Mouse (Mus musculus): ENCODE results near the gene Ranbp3.
"Not testable (repeated sequence)": the region's sequence is repeated elsewhere in the genome, so short reads cannot be mapped to it uniquely, and the experiment has no call there.

Ranbp3 gene

DNA sequence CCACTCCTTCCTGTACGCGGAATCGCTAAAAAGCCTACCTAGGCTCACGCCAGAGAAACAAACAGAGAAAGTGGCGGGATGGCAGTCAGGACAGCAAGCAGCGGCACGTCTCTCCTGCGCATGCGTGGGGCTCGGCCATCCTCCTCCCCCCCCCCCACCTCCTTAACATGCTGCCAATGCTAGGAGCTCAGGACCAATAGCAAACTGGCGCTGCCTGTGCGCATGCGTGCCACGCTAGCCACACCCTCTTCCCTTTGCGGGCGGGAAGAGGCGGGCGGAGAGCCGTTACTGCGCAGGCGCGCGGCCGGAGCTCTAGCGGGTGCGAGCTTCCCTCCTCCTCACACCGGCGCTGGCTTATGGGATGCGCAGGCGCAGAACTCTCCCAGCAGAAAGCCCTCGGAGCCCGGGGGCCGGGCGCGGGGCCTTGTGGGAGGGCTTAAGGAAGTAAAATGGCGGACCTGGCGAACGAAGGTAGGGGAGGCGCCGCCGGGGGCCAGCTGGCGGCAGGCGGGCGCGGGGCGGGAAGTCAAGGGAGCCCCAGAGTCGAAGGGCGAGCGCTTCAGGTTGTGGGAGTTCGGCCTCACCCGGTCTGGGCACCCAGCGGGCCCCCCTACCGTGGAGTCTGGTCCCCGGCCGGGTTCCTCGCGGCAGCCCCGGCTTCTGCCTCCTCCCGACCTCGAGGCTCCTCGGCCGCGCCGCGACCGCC lies at the start of gene Ranbp3:
Ranbp3 (plus strand) TSS at position 354 of the 706 bp plus-strand sequence.
- peak; percentile 98 to 99 for DNase-seq (ENCODE audit: low spot score in 2 of 2)

DNA sequence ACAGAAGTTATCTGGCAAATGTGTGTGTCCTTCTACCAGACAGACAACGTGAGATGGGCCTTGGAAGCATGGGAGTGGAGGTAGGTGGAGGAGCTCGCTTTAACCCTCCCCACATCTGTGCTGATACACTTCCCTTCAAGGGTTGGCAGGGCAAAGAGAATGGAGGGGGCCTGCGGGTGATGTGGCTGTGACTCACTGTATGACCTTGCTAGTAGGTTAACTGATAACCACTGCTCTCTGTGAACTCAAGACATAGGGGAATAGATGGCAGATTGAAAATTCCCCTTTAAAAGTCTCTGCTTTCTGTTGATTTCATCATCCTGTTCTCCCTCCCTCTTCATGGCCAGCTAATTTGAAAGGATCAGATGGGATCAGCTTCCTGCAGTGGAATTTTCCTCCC lies 47.6 kb upstream of the Ranbp3 start:
- no peak for DNase-seq (ENCODE audit: low spot score in 2 of 2)

DNA sequence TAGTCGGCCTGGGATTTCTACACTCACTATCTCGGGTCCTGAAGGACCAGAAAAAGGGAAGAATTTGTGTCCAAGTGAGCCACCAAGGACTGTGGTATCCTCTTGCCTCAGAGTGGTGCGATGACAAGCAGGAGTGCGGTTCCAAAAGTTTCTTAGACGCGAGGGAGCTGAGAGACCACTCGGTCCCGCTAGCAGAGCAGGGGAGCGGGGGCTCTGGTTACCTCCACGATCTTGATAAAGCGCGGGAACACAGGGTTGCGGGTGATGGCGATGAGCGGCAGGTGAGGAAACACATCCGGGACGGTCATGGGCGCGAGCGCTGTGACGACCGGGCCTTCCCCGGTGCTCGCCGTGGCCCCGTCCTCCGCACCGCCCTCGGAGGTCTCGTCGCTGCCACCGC lies 46.8 kb upstream of the Ranbp3 start:
- peak in 1 of 2 experiments; percentile 20 for DNase-seq (ENCODE audit: low spot score in 2 of 2)

DNA sequence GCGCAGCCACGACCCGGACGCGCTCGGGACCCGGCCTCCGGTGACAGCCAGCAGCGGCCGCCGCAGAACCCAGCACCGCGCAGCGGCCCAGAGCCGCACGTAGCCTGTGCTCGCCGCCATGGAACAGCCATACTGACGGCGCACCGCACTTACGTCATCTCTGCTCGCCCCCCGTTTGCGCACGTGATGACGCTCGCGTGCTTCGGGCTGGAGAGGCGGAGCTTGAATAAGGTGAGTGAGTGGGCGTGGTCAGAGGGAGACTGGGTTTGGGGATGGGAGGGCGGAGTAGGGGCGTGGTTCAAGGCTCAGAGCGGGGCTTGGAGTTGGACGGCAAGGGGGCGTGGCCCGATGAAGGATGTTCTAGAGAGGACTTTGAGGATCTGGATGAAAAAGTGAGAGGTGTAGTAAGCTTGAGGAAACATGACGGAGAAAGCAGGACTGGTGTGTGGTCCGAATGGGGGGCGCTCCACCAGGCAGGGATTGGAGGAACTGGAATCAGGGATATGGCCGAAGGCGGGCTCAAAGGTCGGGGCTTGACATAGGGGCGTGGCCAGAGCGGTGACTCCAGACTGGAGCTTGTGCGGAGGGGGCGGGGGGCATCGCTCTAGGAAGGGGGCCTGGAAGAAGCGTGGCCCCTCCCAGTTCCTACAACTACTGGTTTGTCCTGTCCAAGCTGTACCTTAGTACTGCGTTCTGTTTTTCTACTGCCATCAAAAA lies 46.2 kb upstream of the Ranbp3 start, which contains the start of gene Lonp1:
Lonp1 (minus strand) TSS at position 134 of the 717 bp plus-strand sequence.
- DNase-seq (ENCODE audit: low spot score in 2 of 2), result peak; percentile 89 to 95

DNA sequence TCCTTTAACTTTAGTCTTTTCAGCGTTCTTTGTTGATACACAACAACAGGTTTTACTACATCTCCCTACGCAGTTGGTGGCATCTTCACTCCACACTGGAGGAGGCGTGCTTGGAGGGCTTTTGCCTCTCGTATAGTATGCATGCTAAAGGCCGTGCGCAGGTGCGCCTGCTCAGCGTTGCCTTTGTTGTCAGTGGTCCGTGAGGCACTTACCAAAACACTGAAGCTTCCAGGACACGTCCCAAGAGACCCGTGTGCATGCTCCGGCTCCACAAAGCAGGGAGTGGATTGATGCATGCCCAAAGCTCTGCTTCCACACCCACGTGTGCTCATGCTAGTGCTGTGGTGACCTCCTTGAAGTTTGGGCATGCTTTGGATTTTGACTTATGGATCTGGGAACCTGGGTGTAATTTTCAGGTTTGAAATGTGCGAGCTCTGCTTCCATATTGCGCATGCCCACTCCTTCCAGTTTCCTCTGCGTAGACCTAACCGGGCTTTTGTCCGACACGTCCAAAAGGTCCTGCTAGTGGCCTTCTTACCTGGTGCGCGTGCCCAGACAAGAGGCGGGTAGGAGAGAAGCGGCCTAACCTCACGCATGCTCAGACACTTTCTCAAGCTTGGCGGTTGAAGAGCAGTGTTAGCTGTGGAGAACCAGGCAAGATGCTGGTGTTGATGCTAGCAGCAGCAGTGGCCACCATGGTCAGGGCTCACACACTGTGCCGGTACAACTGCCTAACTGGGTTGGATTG lies 45.4 kb upstream of the Ranbp3 start, which contains the start of gene Catsperd:
Catsperd (plus strand) TSS at position 614 of the 748 bp plus-strand sequence.
- DNase-seq (ENCODE audit: low spot score in 2 of 2), result no peak

DNA sequence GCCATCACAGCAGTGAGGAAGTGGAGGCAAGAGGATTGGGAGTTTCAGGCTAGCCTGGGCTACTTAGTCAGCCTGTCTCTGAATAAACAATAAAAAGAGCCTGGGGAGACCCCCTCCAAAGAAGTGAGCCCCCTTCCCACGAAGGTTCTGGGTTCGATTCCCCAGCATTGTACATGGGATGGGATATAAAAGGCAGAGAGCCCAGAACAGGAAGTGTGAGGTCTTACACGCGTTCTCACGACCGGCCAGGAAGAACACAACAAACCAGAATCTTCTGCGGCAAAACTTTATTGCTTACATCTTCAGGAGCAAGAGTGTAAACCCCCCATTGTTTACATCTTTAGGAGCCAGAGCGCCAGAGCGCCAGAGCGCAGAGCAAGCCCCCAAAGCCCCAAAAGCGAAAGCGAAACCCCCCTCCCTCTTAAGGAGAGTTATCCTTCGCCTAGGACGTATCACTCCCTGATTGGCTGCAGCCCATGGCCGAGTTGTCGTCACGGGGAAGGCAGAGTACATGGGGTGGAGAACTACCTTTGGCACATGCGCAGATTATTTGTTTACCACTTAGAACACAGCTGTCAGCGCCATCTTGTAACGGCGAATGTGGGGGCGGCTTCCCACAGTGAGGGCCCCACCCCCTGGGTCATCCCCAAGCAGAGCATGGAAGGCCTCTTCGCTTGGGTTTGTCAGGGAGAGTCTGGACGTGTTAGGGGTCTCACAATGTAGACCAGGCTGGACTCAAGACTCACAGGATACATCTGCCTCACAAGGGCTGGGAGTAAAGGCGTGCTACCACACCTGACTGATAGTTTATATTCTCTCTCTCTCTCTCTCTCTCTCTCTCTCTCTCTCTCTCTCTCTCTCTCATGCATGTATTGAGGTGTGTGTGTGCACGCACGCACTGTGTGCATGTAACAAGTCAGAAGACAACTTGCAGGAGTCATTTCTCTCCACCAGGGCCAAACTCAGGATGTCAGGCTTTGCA lies 43.0 kb upstream of the Ranbp3 start:
- not testable (repeated sequence) for DNase-seq (ENCODE audit: low spot score in 2 of 2)

DNA sequence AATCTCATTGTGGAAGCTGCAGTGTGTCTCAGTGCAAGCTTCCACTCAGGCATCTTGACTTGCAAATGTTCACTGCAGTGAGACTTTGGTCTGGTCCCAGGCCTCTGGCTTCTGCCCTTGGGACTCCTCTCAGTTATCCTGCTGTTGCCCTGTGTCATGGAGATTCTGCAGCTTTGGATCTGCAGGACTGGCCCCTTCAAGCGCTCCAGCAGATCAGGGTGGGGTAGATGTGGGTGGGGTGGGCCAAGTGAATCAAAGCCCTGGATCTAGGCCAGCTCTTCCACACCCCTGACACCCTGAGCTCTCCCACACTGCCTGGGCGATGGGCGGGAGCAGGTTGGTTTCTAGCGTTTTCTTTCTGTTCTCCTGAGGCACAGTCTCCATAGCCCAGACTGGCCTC lies 41.3 kb upstream of the Ranbp3 start:
- no peak for DNase-seq (ENCODE audit: low spot score in 2 of 2)

DNA sequence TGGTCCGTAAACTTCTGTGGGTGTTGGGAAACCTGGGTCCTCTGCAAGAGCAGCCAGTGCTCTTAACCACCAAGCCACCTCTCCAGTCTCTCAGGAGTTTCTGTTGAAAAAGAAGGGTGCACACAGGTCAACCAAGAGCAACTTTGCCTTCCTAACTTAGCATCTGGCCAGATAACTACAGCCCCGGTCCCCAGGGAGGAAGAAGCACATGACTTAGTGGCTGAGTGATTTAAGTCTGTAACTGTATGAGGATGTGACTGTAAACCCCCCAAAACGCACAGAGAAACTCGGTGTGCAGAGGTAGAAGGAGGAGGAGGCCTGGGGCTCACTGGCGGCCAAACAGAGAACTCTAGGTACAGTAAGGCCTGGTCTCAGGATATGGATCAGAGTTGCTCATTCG lies 39.1 kb upstream of the Ranbp3 start:
- DNase-seq (ENCODE audit: low spot score in 2 of 2), result no peak

DNA sequence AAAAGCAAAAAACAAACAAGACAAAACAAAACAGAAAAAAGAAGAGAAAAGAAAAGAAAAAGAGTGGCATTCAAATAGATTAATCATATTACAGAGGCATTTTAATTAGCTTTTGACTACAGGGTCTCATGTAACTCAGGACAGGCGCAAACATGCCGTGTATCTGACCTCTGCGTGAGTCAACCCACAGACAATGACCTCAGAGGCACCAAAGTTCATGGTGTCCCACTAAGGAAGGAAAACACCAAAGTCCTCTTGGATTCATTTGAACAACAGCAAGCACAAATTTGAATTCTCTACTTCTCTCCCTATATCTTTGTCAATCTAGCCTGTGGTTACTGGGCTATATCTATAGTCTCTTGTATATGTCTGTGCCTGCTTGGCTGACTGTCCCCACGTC lies 29.9 kb upstream of the Ranbp3 start:
- no peak for DNase-seq (ENCODE audit: low spot score in 2 of 2)

DNA sequence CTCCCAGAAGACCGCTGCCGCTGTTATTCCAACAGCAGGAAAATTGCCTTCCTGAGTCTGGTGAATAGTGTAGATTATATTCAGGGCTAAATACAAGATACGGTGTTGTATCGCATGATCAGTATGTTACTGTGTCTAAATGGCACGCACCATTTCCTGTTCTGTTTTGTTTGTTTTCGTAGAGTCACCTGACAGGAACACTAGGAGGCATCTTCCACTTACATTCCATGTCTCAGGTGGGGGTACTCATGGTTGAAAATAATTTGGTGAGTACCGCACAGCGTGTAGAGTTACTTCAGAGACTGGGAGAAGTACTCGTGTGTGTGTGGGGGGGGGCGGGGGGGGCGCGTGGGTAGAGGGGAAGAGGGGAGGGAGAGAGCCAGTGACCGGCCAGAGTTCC lies 25.5 kb upstream of the Ranbp3 start:
- DNase-seq (ENCODE audit: low spot score in 2 of 2), result no peak

DNA sequence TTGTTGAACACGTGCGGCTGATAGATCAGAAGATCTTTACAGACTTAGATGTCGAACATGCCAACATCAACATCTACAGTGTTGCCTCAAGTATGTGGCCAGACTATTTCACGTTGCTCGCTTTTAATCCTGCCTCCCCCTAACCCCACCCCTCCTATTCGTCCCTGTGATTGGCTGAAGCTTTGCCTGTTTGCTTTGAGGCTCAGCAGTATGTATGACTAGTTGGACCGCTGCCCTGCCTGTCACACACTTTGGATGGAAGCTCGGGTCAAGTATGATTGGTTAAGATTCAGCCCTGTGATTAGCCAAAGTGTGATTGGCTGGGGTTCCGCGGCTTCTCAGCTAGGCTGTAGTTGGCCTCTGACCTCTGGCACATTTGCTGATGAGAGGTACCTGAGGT lies 21.3 kb upstream of the Ranbp3 start:
- no peak for DNase-seq (ENCODE audit: low spot score in 2 of 2)

DNA sequence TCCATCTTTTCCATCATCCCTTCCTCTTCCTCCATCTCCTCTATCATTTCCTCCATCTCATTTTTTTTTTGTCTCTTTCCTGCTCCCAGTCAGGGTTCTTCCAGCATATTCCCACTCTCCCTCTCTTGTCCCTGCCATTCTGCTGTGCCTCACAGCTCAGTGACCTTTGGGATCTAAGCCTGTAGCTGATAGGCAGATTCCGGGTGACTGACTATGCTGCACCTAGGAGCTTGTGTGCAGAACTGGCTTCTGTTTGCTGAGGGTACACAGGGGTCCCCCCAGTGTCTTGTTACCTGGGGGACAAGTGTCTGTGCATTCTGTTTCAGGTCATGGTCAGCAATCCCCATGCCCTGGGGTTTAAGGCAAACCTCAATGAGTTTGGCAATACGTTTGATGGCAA lies 18.3 kb upstream of the Ranbp3 start:
- DNase-seq (ENCODE audit: low spot score in 2 of 2), result no peak

DNA sequence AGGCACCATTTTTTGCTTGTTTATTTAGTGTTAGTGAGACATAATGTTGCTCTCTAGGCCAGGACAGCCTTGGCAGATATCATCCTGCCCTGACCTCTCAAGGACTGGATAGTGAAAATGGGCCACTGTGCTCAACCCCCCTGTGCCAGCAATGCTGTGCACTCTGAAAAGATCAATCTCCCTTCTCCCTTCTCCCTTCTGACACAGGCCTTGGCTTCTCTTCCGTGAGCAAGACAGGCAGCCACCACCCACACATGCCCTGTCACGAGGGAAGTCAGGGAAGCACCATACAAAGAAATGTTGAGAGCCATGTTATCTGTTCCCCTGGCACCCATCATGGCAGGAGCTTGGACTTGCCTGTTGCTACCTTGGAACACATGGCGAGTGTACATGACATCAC lies 17.8 kb upstream of the Ranbp3 start:
- DNase-seq (ENCODE audit: low spot score in 2 of 2), result no peak

DNA sequence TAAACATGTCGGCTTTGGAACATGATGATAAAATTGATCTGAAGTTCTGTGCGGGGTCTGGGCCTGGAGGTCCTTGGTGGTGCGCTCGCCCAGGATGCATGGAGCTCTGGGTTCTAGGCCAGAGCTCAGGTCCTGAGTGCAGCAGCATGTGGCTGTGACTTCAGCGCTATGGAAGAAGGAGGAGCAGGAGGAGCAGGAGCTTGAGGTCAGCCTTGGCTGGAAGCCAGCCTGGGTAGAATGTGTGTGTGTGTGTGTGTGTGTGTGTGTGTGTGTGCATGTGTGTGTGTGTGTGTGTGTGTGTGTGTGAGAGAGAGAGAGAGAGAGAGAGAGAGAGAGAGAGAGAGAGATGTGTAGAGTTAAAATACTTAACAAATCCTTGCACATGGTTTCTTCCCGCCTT lies 16.9 kb upstream of the Ranbp3 start:
- DNase-seq (ENCODE audit: low spot score in 2 of 2), result no peak

DNA sequence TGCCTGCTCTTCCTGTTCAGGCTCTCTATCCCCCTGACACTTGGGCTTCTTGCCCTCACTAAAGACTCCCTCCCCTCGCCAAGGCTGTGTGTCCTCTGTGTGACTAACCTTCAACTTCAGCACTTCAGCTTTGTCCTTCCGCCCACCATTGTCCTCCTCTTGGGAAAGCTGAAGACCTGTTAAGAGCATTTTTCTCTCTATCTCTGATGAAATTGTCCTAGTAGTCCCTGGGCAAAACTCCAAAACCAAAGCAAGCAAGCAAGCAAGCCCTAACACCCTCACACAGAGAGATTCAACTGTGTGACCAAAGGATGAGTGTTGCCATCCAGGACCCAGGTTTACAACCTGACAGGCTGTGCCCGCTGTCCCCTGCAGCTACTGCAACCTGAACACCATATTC lies 9.4 kb upstream of the Ranbp3 start:
- no peak for DNase-seq (ENCODE audit: low spot score in 2 of 2)

DNA sequence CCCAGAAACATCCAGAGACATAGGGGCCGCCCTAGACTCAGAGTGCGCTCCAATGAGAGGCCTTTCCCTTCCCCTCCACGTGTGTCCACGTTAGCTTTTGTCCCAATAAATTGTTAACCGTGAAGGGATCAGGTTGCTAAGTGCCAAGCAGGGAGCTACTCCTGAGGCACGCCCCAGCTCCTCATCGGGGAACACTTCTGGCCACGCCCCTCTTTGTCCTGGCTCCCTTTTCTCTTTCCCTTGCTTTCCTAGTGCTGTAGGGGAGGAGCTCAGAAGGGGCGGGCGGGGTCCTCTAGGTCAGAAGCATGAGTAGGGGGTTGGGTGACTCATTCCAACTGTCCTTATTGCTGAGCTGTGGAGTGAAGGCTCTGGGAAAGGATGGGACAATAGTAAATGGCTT lies 8.8 kb upstream of the Ranbp3 start:
- no peak for DNase-seq (ENCODE audit: low spot score in 2 of 2)

DNA sequence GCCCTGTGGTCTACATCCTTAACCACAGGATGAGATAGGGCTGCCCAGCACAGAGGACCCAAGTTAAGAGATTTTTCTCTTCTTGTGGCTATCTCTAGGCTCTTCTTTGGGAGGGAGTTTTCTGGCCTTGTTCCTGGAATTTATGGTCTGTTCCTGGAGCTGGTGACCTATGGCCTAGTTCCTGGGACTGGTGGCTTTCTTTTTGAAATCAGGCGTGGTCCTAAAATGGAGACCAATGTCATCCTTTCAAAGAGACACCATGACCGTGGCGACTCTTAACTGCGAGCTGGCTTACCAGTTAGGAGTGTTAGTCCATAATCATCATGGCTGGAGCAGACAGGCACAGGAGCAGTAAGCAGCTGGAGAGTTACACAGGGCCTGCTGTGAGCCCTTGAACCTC lies 6.7 kb upstream of the Ranbp3 start:
- DNase-seq (ENCODE audit: low spot score in 2 of 2), result no peak

DNA sequence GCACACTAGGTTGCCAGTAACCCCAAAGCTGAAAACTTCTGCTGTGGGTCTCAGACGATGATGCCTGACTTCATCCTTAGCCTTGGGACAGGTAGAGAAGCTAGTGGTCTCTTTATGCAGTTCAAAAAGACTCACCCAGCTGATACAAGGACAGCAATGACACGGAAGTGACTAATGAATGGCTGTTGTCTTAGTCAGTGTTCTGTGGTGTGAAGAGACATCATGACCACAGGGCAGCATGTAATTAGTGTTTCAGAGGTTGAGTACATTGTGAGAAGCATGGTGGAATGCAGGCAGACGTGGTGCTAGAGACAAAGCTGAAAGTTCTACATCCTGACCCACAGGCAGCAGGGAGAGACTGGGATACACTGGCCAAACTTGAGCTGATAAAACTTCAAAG lies 5.5 kb upstream of the Ranbp3 start:
- no peak for DNase-seq (ENCODE audit: low spot score in 2 of 2)

DNA sequence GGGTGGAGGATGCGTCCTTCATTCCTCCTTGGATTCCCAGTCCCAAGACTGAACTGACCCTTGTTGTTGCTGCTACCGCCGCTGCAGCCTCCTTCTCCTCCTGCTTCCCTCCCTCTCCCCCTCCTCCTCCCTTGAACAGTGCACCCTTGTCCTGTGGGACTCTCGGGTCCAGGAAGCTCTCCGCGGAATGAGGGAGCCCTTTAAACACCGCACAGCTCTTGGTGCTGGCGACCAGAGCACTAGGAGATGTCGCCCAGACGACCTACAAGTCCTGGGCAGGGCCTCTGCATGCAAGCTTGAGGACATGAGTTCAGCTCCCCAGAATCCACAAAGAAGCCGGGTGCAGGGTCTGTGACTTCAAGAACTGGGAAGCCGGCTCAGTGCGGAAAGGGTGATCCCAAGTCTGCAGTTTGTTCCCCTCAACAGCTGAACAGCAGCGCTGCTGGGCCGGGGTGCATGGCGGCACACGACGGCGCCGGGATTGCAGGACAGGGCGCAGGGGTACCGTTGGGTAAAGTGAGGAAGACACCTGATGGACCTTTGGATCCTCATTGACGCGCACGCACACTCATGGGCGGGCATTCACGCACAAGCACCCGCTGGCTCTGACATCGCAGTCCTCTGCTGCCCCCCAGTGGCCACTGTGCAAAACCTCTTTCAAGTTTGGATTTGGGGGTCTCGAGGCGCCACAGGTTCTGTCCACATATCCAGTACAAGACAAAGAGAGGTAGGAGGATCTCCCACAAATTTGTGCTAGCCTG lies 4.5 kb upstream of the Ranbp3 start:
- DNase-seq (ENCODE audit: low spot score in 2 of 2), result peak; percentile 83 to 90

DNA sequence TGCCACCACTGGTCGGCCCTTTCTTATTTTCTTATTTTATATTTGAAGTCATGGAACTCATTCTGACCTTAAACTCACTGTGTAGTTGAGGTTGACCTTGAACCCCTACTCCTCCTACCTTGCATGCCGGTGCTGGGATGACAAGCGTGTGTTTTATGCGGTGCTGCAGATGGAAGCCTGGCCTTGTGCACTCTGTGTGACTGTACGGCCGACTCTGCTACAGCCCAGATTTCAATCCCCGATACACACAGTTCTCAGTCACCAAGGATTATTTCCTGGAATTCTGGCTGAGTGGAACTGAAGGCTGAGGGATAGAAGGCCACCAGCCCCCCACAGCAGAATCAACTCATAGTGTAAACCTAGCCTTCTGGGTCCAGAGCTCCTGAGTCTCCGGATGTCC lies 3.3 kb upstream of the Ranbp3 start:
- no peak for DNase-seq (ENCODE audit: low spot score in 2 of 2)
